Mouse (Mus musculus): ENCODE data around the gene Zfp277.

Gene Zfp277

DNA sequence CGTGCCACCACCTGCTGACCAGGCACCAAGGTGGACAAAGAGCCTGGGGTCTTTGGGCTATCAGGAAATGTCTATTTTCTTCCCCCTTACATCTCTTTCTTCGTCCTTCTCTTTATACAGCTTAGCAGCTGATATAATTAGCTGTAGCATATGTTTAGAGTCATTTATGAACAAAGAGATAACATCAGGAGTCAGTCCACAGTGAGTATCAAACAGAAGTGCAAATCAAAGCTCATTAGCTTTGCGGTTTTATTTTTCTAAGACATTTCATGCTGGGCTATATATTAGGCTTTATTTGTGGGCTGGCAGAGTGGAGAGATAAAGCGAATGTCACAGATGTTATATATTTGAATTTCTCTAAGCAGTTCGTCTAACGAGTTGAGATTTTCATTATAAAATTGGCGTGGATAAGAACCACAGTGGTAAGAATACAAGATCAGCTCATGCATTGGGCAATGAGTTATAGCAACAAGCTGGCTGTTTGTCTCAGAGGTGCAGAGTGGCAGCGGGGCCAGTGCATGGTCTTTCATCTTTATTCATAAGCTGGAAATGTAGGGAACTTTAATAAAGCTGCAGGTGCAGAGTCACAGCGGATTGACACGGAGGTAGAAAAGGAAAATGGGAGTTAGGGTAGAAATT lies 98.5 kb downstream of the Zfp277 start:
- no peak for DNase-seq

DNA sequence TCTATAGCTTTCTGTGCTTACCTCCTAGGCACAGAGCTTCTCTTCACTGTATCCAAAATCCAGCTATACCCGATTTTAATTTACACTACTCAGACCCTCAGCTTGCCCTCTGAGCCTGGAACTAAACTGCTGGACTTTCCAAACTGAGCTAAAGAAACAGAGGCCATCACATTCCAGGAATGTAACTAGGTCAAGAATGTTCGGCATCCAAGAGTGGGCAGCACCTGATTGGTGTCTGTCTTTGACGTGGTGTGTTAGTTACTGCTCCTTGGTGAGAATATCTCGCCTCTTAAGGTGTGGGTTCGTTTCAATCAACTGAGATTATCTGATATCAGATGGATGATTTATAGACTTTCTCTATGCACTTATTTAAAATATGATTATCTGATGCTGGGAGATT lies 104.3 kb downstream of the Zfp277 start:
- peak in 1 of 2 experiments; percentile 31 for DNase-seq

DNA sequence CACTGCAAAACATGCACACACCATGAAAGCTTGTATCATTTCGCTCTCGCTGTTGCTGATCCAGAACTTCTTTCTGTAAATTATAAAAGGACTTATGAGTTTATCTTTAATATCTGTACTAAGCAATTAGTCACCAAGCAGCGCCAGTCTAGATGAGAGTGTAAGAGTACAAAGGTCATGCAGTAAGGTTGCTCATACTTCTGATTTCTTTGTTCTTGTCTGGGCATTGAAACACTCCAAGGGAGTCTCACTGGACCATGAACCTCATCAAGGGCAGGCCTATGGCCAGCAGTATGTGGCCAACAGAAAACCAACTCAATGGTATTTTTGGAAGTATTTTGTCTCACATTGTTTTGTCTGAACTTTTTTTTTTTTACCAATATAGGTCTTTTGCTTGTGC lies 110.4 kb downstream of the Zfp277 start:
- DNase-seq: no peak

DNA sequence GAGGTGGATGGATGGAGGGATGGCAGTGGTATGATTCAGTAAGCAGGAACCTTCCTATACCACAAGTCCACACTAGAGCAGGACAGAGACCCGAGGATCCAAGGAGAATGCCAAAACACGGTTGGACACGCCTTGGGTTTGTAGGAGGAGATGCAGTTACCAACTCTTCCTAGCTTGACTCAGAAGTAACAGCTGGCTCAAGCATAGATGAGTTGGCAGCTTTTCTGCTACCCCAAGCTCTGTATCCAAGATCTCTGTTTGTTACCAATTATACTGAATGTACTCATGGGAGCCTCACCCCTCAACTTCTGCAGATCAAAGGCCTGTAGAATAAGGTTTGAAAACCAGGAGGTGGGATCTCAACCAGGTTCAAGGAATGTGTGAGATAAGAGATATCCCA lies 114.2 kb downstream of the Zfp277 start:
- DNase-seq: no peak

DNA sequence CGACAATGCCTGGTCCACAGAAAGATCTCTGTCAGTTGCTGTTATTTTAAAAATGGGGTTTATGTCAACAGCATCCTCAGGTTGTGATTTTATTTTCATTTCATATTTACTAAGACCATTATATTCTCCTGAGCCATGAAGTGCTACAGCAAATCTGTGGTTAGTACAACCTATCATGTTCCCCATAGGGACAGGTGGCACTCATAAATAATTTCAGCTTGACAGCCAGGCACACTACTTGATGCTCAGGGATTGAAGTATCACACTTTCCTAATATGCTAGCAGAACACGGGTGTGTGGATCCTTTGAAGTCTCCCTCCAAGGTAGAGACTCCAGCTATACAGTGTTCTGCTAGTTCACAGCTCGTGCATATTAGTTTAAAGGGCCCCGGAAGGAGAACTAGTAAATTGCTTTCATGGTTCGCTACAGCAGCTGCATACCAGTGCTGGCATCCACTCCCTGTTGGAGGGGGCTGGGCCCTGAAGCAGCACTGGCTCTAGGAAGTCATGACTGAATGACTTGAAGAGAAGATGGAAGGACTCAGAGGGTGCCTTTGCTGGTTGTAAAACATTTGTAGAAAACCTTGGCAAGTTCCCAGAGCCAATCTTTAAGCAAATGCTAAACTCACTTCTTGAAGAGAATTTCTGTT lies 118.6 kb downstream of the Zfp277 start:
- DNase-seq: peak; percentile 43 to 69

DNA sequence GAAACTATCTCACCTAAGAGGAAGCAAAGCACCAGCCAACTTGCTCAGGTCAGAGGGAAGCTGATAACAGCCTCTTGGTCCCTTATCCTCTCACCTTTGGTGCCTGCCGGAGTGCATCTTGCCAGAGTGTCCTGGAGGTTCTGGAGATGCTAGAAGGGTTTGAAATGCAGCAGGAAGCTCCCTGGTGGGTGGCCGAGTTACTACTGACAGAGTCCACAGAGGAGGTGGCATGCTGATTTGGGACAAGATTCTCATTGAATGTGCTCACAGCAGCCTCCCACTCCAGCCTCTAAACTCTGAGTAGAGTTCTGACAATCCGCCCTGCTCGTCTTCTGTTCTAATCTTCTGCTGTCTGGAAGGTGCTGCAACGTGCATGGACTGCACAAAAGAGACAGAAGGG lies 120.1 kb downstream of the Zfp277 start:
- no peak for DNase-seq

DNA sequence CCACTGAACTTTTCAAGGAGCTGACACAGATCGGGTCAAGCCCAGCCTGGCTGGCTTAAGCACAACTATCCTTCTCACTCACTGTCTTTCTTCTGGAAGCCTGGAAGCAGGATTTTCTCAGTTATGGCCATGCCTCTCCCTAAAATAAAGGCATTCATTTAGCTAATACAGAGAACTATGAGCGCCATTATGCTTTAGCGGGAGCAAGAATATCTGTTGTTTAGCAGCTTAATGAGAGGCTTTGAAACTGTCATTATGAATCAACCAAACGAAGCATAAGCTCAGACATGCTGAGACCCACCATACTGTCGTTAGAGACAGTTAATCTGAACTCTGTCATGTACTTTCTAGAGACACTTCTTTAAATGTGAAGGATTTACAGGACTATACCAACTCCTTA lies 120.9 kb downstream of the Zfp277 start:
- DNase-seq: no peak

DNA sequence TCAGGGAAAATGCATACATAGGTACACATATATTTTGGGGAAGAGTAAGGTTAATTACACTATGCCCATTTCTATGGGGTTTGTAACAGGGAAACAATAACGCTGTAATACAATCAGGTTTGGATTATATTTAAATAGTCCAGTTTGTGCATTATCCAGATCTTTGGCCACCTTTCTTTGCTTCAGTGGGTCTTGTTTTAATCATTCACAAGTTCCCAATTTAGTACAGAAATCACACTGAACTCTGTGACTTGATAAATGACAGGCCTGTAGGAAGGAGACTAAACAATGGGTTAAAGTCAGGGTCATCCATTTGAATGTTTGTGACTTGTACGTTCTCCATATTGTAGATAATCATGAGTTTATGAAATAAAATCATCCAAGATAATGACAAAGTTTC lies 130.6 kb downstream of the Zfp277 start:
- DNase-seq: no peak

DNA sequence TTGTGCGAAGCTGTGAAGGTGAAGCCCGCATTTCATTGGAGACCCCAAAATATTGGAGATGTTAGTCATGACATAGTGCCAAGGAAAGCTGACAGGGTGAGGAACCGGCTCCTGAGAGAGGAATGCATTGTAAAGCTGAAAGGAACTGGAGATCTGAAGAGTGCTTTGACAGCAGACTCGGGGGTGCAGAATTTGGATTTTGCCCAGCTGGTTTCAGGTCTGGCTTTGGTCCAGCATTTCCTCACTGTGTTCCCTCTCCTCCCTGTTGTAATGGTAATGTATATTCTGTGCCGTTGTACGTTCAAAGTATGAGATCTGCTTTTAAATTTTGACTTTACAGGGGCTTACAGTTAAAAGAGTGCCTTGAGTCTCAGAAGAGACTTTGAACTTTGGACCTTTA lies 141.7 kb downstream of the Zfp277 start:
- peak in 1 of 2 experiments; percentile 24 for DNase-seq

DNA sequence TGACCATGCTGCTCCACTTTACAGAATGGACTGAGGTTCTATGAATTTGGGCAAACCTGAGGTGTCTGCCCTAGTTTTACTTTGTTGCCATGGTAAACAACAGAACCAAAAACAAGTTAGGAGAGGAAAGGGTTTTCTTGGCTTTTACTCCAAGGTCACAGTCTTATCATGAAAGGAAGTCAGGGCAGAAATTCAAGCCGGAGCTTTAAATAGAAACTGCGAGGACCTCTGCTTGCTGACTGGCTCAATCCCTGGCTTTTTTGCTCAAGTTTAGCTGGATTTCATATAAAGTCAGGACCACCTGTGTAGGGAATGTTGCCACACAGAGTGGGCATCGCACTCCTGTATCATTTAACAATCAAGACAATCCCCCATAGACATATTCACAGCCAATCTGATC lies 147.1 kb downstream of the Zfp277 start:
- DNase-seq: no peak

DNA sequence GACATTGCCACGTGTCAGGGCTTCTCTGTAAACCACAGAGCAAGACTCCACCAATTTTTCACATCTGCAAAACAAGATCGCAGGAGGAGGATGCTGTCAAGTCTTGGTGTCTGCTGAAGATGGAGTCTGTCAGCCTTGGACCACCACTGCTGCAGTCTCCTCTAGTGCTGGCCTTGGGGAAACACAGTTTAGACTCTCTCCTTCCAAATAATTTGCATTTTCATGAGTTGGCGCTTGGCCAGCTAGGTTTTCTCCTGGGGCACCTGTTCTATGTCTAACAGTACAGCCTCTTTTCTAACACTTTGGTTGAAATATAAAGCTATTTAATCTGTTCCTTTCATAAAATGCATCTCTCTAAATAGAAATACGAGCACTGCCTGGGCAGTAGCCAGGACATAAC lies 159.2 kb downstream of the Zfp277 start:
- peak; percentile 43 to 49 for DNase-seq

DNA sequence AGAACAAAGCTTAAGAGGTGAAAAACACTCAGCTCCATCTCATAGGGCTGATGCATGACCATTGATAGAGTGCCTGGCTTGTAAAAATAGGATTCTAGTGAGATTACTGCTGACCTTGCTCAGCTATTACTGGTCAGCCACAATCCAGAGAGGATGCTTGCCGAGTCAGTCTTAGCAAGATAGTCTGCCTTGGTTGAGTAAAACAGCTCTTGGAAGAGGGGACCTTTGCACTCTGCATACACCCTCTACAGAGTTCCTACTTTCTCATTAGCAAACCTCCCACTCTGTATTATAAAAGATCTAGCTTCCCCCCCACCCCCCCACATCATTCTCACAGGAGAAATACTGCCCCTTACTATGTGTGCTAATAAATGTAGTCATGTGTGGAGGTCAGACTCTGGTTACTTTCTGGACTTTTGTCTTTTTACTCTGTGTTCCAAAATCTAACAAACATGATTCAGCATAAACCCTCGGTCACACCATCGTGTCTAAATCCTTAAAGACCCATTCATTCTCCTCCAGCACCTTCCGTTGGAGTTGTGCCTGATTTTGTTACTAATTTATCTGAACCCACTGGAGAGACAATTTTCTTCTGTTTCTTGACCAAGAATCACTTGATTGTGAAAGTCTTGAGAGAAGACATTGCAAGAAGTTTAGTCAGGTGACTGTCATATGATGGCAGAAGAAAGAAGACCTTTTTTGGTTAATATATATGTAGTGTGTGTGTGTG lies 164.9 kb downstream of the Zfp277 start:
- DNase-seq: peak; percentile 31 to 43

DNA sequence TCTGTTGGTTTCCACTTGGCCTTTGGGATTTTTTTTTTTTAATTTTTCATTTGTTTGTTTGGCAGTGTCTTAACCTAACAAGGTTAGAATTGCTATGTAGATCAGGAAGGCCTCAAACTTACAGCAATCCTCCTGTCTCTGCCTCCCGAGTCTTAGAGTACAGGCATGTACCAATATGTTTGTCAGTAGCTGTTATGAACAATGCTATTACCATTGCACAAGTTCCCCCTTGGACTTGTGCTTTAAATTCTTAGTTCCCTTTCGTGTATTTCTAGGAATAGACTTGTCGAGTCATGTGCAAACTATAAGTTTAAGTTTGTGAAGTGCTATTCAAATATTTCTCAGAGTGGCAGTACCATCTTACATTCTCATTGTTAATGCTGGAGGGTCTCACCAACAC lies 168.1 kb downstream of the Zfp277 start:
- no peak for DNase-seq

DNA sequence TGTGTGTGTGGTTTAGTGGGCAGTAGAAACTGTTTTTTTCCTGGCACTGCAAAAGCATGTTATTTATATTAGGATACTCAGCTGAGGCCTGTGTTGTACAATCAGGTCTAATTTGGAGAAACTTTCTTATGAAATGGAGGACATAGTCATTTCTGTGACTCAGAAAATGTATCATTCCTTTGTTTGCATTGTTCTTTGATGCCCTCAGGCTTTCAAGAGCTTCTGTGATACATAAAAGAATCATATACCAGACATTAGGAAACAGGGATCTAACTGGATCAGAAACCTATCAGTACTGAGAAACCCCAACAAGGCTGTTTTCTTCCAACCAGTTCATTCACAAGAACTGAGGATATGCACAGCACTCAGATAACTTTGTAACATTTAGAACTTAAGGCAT lies 170.8 kb downstream of the Zfp277 start:
- DNase-seq: no peak

DNA sequence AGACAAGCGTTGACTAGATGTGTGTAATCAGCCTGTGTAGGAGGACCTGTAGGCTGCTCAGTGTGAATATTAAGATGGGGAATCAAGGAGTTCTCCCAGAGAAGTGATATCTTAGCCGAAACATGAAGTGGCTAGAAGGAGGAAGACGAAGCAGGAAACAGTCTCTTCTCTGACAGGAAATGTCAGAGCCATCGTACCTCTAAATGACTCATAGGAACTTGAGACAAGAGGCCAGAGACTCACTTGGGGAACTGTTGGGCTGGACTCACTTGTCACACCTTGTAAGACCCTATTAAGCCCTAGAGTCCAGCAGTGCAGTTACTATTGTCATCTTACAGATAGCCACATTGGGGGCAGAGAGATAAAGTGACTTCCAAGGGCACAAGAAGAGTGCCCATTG lies 172.4 kb downstream of the Zfp277 start:
- DNase-seq: no peak

DNA sequence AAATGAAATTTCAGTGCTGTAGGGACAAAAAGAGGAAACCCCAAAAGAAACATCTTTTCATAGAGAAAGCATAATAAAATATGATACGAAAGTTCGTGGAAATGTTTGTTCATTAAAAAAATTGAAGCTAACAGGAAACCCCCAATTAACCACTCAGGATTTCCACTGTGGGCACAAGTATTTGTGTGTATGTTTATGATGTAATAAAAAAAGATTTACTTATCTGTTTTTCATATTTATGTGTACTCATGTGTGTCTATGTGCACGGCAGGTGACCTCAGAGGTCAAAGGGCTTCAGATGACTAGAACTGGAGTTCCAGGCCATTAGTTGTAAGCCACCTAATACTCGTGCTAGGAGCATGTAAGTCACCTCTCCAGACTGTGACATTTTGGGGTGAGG lies 173.0 kb downstream of the Zfp277 start:
- DNase-seq: no peak

DNA sequence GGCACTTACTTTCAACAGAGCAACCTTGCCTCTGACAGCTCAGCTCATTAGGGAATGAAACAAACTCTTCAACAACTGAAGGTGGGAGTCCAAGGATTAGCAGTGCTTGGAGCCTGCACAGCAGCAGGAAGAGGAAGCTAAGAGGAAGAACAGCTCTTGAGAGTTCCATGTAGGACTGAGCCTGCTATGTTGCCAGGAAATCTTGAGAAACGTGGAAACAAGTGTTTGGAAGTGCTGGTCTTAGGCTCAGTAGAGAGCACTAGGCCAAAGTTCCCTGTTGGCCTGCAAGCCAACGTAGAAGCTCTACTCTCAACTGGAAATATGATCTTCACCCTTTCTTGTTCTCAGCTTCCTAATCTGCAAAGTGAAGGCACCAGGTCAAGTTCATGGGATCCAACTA lies 177.4 kb downstream of the Zfp277 start:
- DNase-seq: no peak
